Mouse (Mus musculus) MEL (cell line): Measurements from ENCODE around the gene 1110051M20Rik. TPM values are rescaled to one million over a fixed set of nuclear protein-coding genes. Genes with fewer than 3 reads are reported as not detected.

Experiments used
- DNase-seq: peaks from one replicate; pipeline ENCODE4 v3.0.0; 2011; ENCODE audit warnings: low read depth, low spot score
- H3K27ac ChIP-seq: 2 replicates; pipeline ENCODE4 v1.5.1; 2012; ENCODE audit warnings: low read depth, mild to moderate bottlenecking, control low read depth, low read length, moderate library complexity; ENCODE audit not compliant: control insufficient read depth
- H3K27me3 ChIP-seq, 2 experiments: fragments of 150-350 bp in 1 of 2; sonication (generic) in 1 of 2; 2 replicates each; pipeline ENCODE4 v1.6.1; 2012; ENCODE audit warnings: low read length in 2 of 2, mild to moderate bottlenecking in 2 of 2, improper control_type of control experiment in 1 of 2, moderate library complexity in 1 of 2; ENCODE audit not compliant: insufficient read depth in 2 of 2, control insufficient read depth in 1 of 2
- H3K36me3 ChIP-seq, 2 experiments: 2 replicates each; pipeline ENCODE4 v1.6.1; 2012 to 2014; ENCODE audit warnings: low read length in 2 of 2, improper control_type of control experiment in 1 of 2, inconsistent platforms in 1 of 2, mild to moderate bottlenecking in 1 of 2; ENCODE audit not compliant: insufficient read depth in 2 of 2, control insufficient read depth in 1 of 2
- H3K4me1 ChIP-seq, 2 experiments: fragments of 150-350 bp in 1 of 2; sonication (generic) in 1 of 2; 2 replicates each; pipeline ENCODE4 v1.6.1; 2012; ENCODE audit warnings: low read length in 2 of 2, improper control_type of control experiment in 1 of 2, mild to moderate bottlenecking in 1 of 2; ENCODE audit not compliant: insufficient read depth in 2 of 2, control insufficient read depth in 1 of 2
- H3K4me3 ChIP-seq, 2 experiments: fragments of 150-350 bp in 1 of 2; sonication (generic) in 1 of 2; 2 replicates each; pipeline ENCODE4 v1.5.1; 2012; ENCODE audit warnings: low read depth in 2 of 2, low read length in 2 of 2, mild to moderate bottlenecking in 2 of 2, moderate library complexity in 2 of 2, control low read depth in 1 of 2, improper control_type of control experiment in 1 of 2; ENCODE audit not compliant: control insufficient read depth in 1 of 2, insufficient read depth in 1 of 2
- H3K79me2 ChIP-seq: 2 replicates; pipeline ENCODE4 v1.6.1; 2012; ENCODE audit warnings: mild to moderate bottlenecking, low read length, moderate library complexity; ENCODE audit not compliant: control insufficient read depth, poor library complexity, insufficient read depth
- H3K9ac ChIP-seq: 2 replicates; pipeline ENCODE4 v1.6.1; 2012; ENCODE audit warnings: low read depth, mild to moderate bottlenecking, control low read depth, low read length, moderate library complexity; ENCODE audit not compliant: control insufficient read depth, poor library complexity, severe bottlenecking
- H3K9me3 ChIP-seq: fragments of 150-350 bp; sonication (generic); replicated peaks from 2 replicates; pipeline ENCODE4 v1.6.1; 2012; ENCODE audit warnings: mild to moderate bottlenecking, low read length, improper control_type of control experiment, moderate library complexity; ENCODE audit not compliant: insufficient read depth
- BHLHE40 ChIP-seq: IDR thresholded peaks from 2 replicates; pipeline ENCODE4 v1.6.1; 2012; ENCODE audit warnings: low read depth, mild to moderate bottlenecking, inconsistent platforms, low read length, improper control_type of control experiment, borderline replicate concordance
- CHD1 ChIP-seq: IDR thresholded peaks from 2 replicates; pipeline ENCODE4 v1.6.1; 2012; ENCODE audit warnings: low read depth, mild to moderate bottlenecking, inconsistent platforms, low read length, improper control_type of control experiment
- CHD2 ChIP-seq: IDR thresholded peaks from 2 replicates; pipeline ENCODE4 v1.6.1; 2011; ENCODE audit warnings: low read length, improper control_type of control experiment
- CTCF ChIP-seq, 3 experiments: IDR thresholded peaks in 2 of 3; conservative IDR thresholded peaks in 1 of 3; 2 replicates each; pipeline ENCODE4 v1.5.1; 2011 to 2012; ENCODE audit warnings: low read length in 3 of 3, low read depth in 2 of 3, mild to moderate bottlenecking in 2 of 3, improper control_type of control experiment in 1 of 3, inconsistent platforms in 1 of 3, mixed read lengths in 1 of 3, moderate library complexity in 1 of 3; ENCODE audit not compliant: control insufficient read depth in 1 of 3, insufficient read depth in 1 of 3, poor library complexity in 1 of 3, severe bottlenecking in 1 of 3
- EP300 ChIP-seq, 2 experiments: IDR thresholded peaks; 2 replicates each; pipeline ENCODE4 v1.6.1; 2011; ENCODE audit warnings: improper control_type of control experiment in 2 of 2, low read length in 2 of 2, low read depth in 1 of 2, mild to moderate bottlenecking in 1 of 2
- GABPA ChIP-seq: IDR thresholded peaks from 2 replicates; pipeline ENCODE4 v1.6.1; 2012; ENCODE audit warnings: low read depth, mild to moderate bottlenecking, inconsistent platforms, low read length, improper control_type of control experiment, moderate library complexity
- HCFC1 ChIP-seq: IDR thresholded peaks from 2 replicates; pipeline ENCODE4 v1.6.1; 2012; ENCODE audit warnings: low read depth, mild to moderate bottlenecking, inconsistent platforms, low read length, improper control_type of control experiment, moderate library complexity
- JUND ChIP-seq: IDR thresholded peaks from 2 replicates; pipeline ENCODE4 v1.6.1; 2011; ENCODE audit warnings: low read depth, mild to moderate bottlenecking, improper control_type of control experiment, low read length
- MXI1 ChIP-seq: IDR thresholded peaks from 2 replicates; pipeline ENCODE4 v1.6.1; 2011; ENCODE audit warnings: mild to moderate bottlenecking, low read depth, low read length, improper control_type of control experiment
- MYB ChIP-seq: IDR thresholded peaks from 2 replicates; pipeline ENCODE4 v1.6.1; 2011; ENCODE audit warnings: mild to moderate bottlenecking, low read depth, low read length, improper control_type of control experiment
- MYC ChIP-seq: IDR thresholded peaks from 2 replicates; pipeline ENCODE4 v1.6.1; 2011; ENCODE audit warnings: low read depth, mild to moderate bottlenecking, low read length, improper control_type of control experiment, moderate library complexity
- NRF1 ChIP-seq: IDR thresholded peaks from 2 replicates; pipeline ENCODE4 v1.6.1; 2014; ENCODE audit warnings: low read depth, mild to moderate bottlenecking, inconsistent platforms, low read length, improper control_type of control experiment, moderate library complexity; ENCODE audit not compliant: poor library complexity, insufficient read depth, severe bottlenecking
- POLR2A ChIP-seq, 2 experiments: IDR thresholded peaks; 2 replicates each; pipeline ENCODE4 v1.6.1; 2011 to 2012; ENCODE audit warnings: low read length in 2 of 2, mild to moderate bottlenecking in 2 of 2, control low read depth in 1 of 2, improper control_type of control experiment in 1 of 2, low read depth in 1 of 2, moderate library complexity in 1 of 2; ENCODE audit not compliant: control insufficient read depth in 1 of 2, insufficient read depth in 1 of 2, poor library complexity in 1 of 2
- POLR2AphosphoS2 ChIP-seq: IDR thresholded peaks from 2 replicates; pipeline ENCODE4 v1.6.1; 2011; ENCODE audit warnings: low read length, improper control_type of control experiment
- POLR2AphosphoS5 ChIP-seq: IDR thresholded peaks from 2 replicates; pipeline ENCODE4 v1.6.1; 2012; ENCODE audit warnings: low read depth, borderline replicate concordance, mild to moderate bottlenecking, inconsistent platforms, low read length, moderate library complexity, mixed read lengths
- SMC3 ChIP-seq: IDR thresholded peaks from 2 replicates; pipeline ENCODE4 v1.6.1; 2011; ENCODE audit warnings: low read depth, low read length, improper control_type of control experiment
- TAL1 ChIP-seq: IDR thresholded peaks from 2 replicates; pipeline ENCODE4 v1.6.1; 2012; ENCODE audit warnings: mild to moderate bottlenecking, inconsistent platforms, low read length, moderate library complexity, mixed read lengths
- TCF12 ChIP-seq: IDR thresholded peaks from 2 replicates; pipeline ENCODE4 v1.6.1; 2014; ENCODE audit warnings: low read depth, mild to moderate bottlenecking, inconsistent platforms, low read length, improper control_type of control experiment, moderate library complexity
- UBTF ChIP-seq: IDR thresholded peaks from 2 replicates; pipeline ENCODE4 v1.6.1; 2012; ENCODE audit warnings: low read depth, mild to moderate bottlenecking, inconsistent platforms, low read length, improper control_type of control experiment, moderate library complexity, borderline replicate concordance; ENCODE audit not compliant: insufficient read depth
- USF1 ChIP-seq: IDR thresholded peaks from 2 replicates; pipeline ENCODE4 v1.6.1; 2014; ENCODE audit warnings: low read depth, mild to moderate bottlenecking, inconsistent platforms, low read length, improper control_type of control experiment, moderate library complexity
- ZMIZ1 ChIP-seq: IDR thresholded peaks from 2 replicates; pipeline ENCODE4 v1.6.1; 2012; ENCODE audit warnings: low read depth, mild to moderate bottlenecking, inconsistent platforms, low read length, improper control_type of control experiment, moderate library complexity
- ZNF384 ChIP-seq: IDR thresholded peaks from 2 replicates; pipeline ENCODE4 v1.6.1; 2012; ENCODE audit warnings: low read depth, mild to moderate bottlenecking, inconsistent platforms, low read length, improper control_type of control experiment
- polyA plus RNA-seq, 2 experiments: library from polyadenylated mRNA; stranded (reverse) in 1 of 2; unstranded in 1 of 2; fragments of >175 nt in 1 of 2; fragments of >200 nt in 1 of 2; gene quantifications; 2 replicates each; pipeline versions ENCODE4 v1.2.1 to v1.2.4; 2012; ENCODE audit warnings: low replicate concordance in 2 of 2, low read depth in 1 of 2; ENCODE audit not compliant: insufficient read length in 2 of 2, insufficient read depth in 1 of 2, missing spikeins in 1 of 2
- total RNA-seq: library from RNA; depleted of rRNA; stranded (reverse); fragments of 300-350 nt; gene quantifications from 2 replicates; pipeline ENCODE4 v1.2.3, GENCODE M21; 2012

Gene 1110051M20Rik
- total and polyA plus RNA-seq, 3 experiments, result 23.0 to 23.3 TPM; not detected in 1

DNA sequence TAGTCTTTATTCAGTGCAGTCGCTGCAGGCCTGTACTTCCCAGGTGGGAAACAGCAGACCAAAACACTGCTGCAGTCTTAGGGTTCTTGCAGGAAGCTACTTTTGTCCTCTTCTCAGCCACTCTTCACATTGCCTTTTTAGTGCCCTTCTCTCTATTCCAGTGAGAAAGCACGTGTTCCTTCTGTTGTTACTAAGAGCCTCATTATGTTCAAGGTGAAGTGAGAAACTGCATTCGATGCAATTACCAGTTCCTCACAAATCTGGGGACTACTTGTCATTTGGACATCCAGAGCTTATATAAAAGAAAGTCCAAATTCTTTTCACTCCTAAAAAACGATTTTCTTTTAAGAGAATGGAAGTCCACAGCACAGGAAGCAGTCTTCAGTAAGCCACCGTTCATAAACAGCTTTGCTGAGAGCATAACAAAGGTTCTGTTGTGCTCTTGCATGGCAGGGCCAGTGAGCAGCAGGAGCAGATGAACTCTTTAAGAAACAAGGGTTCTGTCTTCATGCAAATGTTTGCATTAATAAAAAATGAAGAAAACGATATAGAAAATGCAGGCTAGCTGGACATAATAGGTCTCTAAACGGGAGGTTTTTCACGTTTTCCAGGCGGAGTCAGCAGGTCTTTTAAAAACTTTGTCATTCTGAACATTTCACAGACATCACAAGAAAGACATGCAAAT is 14.4 kb downstream of the 1110051M20Rik start:
- DNase-seq, result no peak
- Histone ChIP-seq H3K4me1 (no peaks in the 10 kb centered on the region), H3K36me3 (no peaks in the 10 kb centered on the region), H3K9me3 (no peaks in the 10 kb centered on the region), H3K27ac (no peak overlapping the region), H3K27me3 (no peaks in the 10 kb centered on the region), H3K9ac (no peak overlapping the region), H3K79me2 (no peaks in the 10 kb centered on the region), H3K4me3 (no peak overlapping the region)
- TF ChIP-seq ZNF384, result no peak
- TF ChIP-seq ZMIZ1, result no peak
- TF ChIP-seq TCF12, result no peak
- no peak for TF ChIP-seq UBTF
- TF ChIP-seq POLR2AphosphoS5, result no peak
- no peak for TF ChIP-seq BHLHE40
- TF ChIP-seq EP300 (IDR thresholded peaks at IDR 0.05; ENCODE audit: low read depth in 1 of 2, low read length in 2 of 2), result no peak
- TF ChIP-seq CTCF (IDR thresholded peaks at IDR 0.05 in 2 of 3, conservative IDR thresholded peaks at IDR 0.05 in 1 of 3; ENCODE audit: control insufficient read depth in 1 of 3, insufficient read depth in 1 of 3, low read depth in 2 of 3, low read length in 3 of 3, poor library complexity in 1 of 3, severe bottlenecking in 1 of 3), result no peak
- no peak for TF ChIP-seq POLR2A (IDR thresholded peaks at IDR 0.05; ENCODE audit: control insufficient read depth in 1 of 2, insufficient read depth in 1 of 2, low read depth in 1 of 2, low read length in 2 of 2, poor library complexity in 1 of 2)
- TF ChIP-seq CHD1, result no peak
- no peak for TF ChIP-seq HCFC1
- TF ChIP-seq NRF1, result no peak
- TF ChIP-seq JUND, result no peak
- TF ChIP-seq GABPA, result no peak
- TF ChIP-seq MYC, result no peak
- no peak for TF ChIP-seq TAL1
- TF ChIP-seq POLR2AphosphoS2, result no peak
- TF ChIP-seq USF1, result no peak
- no peak for TF ChIP-seq MYB

DNA sequence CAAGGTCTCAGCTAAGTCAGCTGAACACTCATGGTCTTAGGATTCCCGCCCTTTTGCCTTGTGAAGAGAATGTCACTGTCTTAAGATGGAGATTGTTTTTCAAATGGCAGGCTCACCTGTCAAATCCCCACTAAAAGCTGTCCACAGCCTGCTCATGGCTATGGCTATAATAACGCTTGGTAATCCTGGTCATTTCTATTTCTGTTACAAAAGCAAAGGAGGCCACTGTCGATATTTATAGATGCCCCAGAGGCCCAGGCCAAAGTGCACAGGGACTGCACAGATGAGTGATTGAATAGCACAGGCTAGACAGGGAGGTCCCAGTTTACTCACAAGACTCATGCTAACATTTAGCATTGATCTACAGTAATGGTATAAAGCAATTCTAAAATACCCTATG is 15.4 kb downstream of the 1110051M20Rik start:
- no peaks in the 10 kb centered on the region for H3K79me2 ChIP-seq
- H3K36me3 ChIP-seq, result no peaks in the 10 kb centered on the region
- DNase-seq, result no peak
- no peaks in the 10 kb centered on the region for H3K4me1 ChIP-seq
- H3K9me3 ChIP-seq, result no peaks in the 10 kb centered on the region
- H3K27ac ChIP-seq, result no peak overlapping the region
- no peak overlapping the region for H3K4me3 ChIP-seq
- TF ChIP-seq POLR2AphosphoS5, result no peak
- no peak for TF ChIP-seq SMC3
- TF ChIP-seq POLR2AphosphoS2, result no peak
- TF ChIP-seq MXI1, result no peak
- no peak for TF ChIP-seq CHD2
- no peak overlapping the region for H3K9ac ChIP-seq
- H3K27me3 ChIP-seq, result no peaks in the 10 kb centered on the region
